Comparison of ENCODE assay signal across 21 mouse cellular contexts in genomic region chr8:10391096-10391683, GRCm38 (mm10).
DNase-seq lines count a peak whose midpoint lies in the region; ATAC-seq and TF ChIP-seq lines count a peak whose summit lies in the region.
"Had no signal": no experiment of that assay in that cellular context is flagged by ENCODE, and none has a peak within 500 bp of the region (broad histone marks: within the 10 kb centered on the region; RNA-seq: fewer than 3 reads in every experiment).

No protein-coding gene starts in this region.

- TF ChIP-seq CTCF in hindbrain, postnatal 0 days (IDR thresholded peaks at IDR 0.05; ENCODE audit: low read depth) = no peak

- no peaks in the 10 kb centered on the region; the same call in 1 of the 2 replicates for H3K4me1 ChIP-seq in forebrain, embryonic 11.5 days (replicated peaks; ENCODE audit: control insufficient read depth, insufficient read depth, low read length)
- H3K4me1 ChIP-seq in forebrain, embryonic 10.5 days = peaks cover 28% of the 10 kb centered on the region
- H3K4me1 ChIP-seq in midbrain, embryonic 12.5 days = peaks cover 30% of the 10 kb centered on the region
- peaks cover 29% of the 10 kb centered on the region for H3K4me1 ChIP-seq in midbrain, embryonic 10.5 days
- H3K4me1 ChIP-seq in hindbrain, postnatal 0 days (ENCODE audit: insufficient read depth, low read length) = peaks cover 4% of the 10 kb centered on the region; the same call in 1 of the 2 replicates
- H3K4me1 ChIP-seq: heart, embryonic 15.5 days; intestine, embryonic 15.5 days; limb, embryonic 13.5 days; liver, embryonic 13.5 days; stomach, embryonic 15.5 days had no signal

- no peak overlapping the region for H3K4me2 ChIP-seq in forebrain, embryonic 11.5 days (ENCODE audit: low read depth, low read length, severe bottlenecking)
- no peak overlapping the region for H3K4me2 ChIP-seq in midbrain, embryonic 12.5 days (replicated peaks)
- H3K4me2 ChIP-seq in hindbrain, postnatal 0 days (ENCODE audit: low read depth, low read length) = no peak overlapping the region
- H3K4me2 ChIP-seq: heart, embryonic 15.5 days; intestine, embryonic 15.5 days; limb, embryonic 13.5 days; liver, embryonic 13.5 days; stomach, embryonic 15.5 days had no signal

- H3K27me3 ChIP-seq in forebrain, embryonic 11.5 days (ENCODE audit: control insufficient read depth, insufficient read depth, low read length) = no peaks in the 10 kb centered on the region
- peaks cover 4% of the 10 kb centered on the region; the same call in 1 of the 2 replicates for H3K27me3 ChIP-seq in forebrain, embryonic 10.5 days (ENCODE audit: poor library complexity, severe bottlenecking)
- peaks cover 15% of the 10 kb centered on the region for H3K27me3 ChIP-seq in midbrain, embryonic 12.5 days
- no peaks in the 10 kb centered on the region for H3K27me3 ChIP-seq in midbrain, embryonic 10.5 days (ENCODE audit: low read depth, poor library complexity, severe bottlenecking)
- H3K27me3 ChIP-seq in hindbrain, postnatal 0 days (ENCODE audit: insufficient read depth, low read length) = no peaks in the 10 kb centered on the region
- H3K27me3 ChIP-seq: heart, embryonic 15.5 days; intestine, embryonic 15.5 days; liver, embryonic 13.5 days; stomach, embryonic 15.5 days had no signal

- no peak for DNase-seq in forebrain, embryonic 11.5 days (ENCODE audit: low spot score)
- no peak for DNase-seq in forebrain, embryonic 10.5 days (ENCODE audit: extremely low spot score, low spot score)
- no peak for DNase-seq in midbrain, embryonic 10.5 days (ENCODE audit: low spot score)
- peak; percentile 50 for DNase-seq in hindbrain, postnatal 0 days (ENCODE audit: low spot score)
- DNase-seq in embryo, embryonic 11 days = no peak
- DNase-seq in thymus, postnatal 36 days = no peak
- DNase-seq: adrenal gland, postnatal 10 days; cerebellum, adult 8-10 months; gastrocnemius, postnatal 36 days; heart, postnatal 4 days; kidney, adult 8-10 months; kidney, postnatal 10 days; liver, embryonic 13.5 days; lung, adult 2 months; lung, postnatal 14 days had no signal

- no peaks in the 10 kb centered on the region for H3K36me3 ChIP-seq in forebrain, embryonic 11.5 days (ENCODE audit: control insufficient read depth, insufficient read depth, low read length)
- H3K36me3 ChIP-seq in forebrain, embryonic 10.5 days (replicated peaks) = no peaks in the 10 kb centered on the region
- no peaks in the 10 kb centered on the region for H3K36me3 ChIP-seq in midbrain, embryonic 12.5 days
- H3K36me3 ChIP-seq in midbrain, embryonic 10.5 days = no peaks in the 10 kb centered on the region
- H3K36me3 ChIP-seq in hindbrain, postnatal 0 days (ENCODE audit: insufficient read depth, low read length) = no peaks in the 10 kb centered on the region; the same call in 1 of the 2 replicates
- H3K36me3 ChIP-seq: heart, embryonic 15.5 days; intestine, embryonic 15.5 days; limb, embryonic 13.5 days; liver, embryonic 13.5 days; stomach, embryonic 15.5 days had no signal

- no peak overlapping the region for H3K27ac ChIP-seq in forebrain, embryonic 11.5 days (ENCODE audit: low read depth, low read length)
- H3K27ac ChIP-seq in forebrain, embryonic 10.5 days = no peak overlapping the region
- H3K27ac ChIP-seq in midbrain, embryonic 12.5 days (replicated peaks) = no peak overlapping the region; the same call in 1 of the 2 replicates
- no peak overlapping the region for H3K27ac ChIP-seq in midbrain, embryonic 10.5 days (replicated peaks)
- no peak overlapping the region for H3K27ac ChIP-seq in hindbrain, postnatal 0 days
- H3K27ac ChIP-seq: heart, embryonic 15.5 days; intestine, embryonic 15.5 days; limb, embryonic 13.5 days; liver, embryonic 13.5 days; stomach, embryonic 15.5 days had no signal

- 33% methylated on average over 7 of the region's 7 CpGs for WGBS in forebrain, embryonic 11.5 days
- WGBS in forebrain, embryonic 10.5 days = 56% methylated on average over 7 of the region's 7 CpGs
- 25% methylated on average over 7 of the region's 7 CpGs for WGBS in midbrain, embryonic 12.5 days
- 60% methylated on average over 7 of the region's 7 CpGs for WGBS in midbrain, embryonic 10.5 days
- WGBS in hindbrain, postnatal 0 days = 26% methylated on average over 7 of the region's 7 CpGs

- no peak overlapping the region for H3K9ac ChIP-seq in forebrain, embryonic 11.5 days (ENCODE audit: low read length)
- no peak overlapping the region for H3K9ac ChIP-seq in midbrain, embryonic 12.5 days (replicated peaks)
- no peak overlapping the region for H3K9ac ChIP-seq in hindbrain, postnatal 0 days (replicated peaks; ENCODE audit: low read length)
- H3K9ac ChIP-seq: heart, embryonic 15.5 days; intestine, embryonic 15.5 days; limb, embryonic 13.5 days; liver, embryonic 13.5 days; stomach, embryonic 15.5 days had no signal

- no peak overlapping the region for H3K4me3 ChIP-seq in forebrain, embryonic 11.5 days (ENCODE audit: low read depth, low read length)
- H3K4me3 ChIP-seq in forebrain, embryonic 10.5 days = no peak overlapping the region
- no peak overlapping the region for H3K4me3 ChIP-seq in midbrain, embryonic 12.5 days
- H3K4me3 ChIP-seq in midbrain, embryonic 10.5 days = no peak overlapping the region
- H3K4me3 ChIP-seq in hindbrain, postnatal 0 days (ENCODE audit: low read length) = no peak overlapping the region
- H3K4me3 ChIP-seq: heart, embryonic 15.5 days; intestine, embryonic 15.5 days; limb, embryonic 13.5 days; liver, embryonic 13.5 days; stomach, embryonic 15.5 days had no signal

- H3K9me3 ChIP-seq in forebrain, embryonic 11.5 days (ENCODE audit: control insufficient read depth, low read length) = no peaks in the 10 kb centered on the region
- H3K9me3 ChIP-seq in forebrain, embryonic 10.5 days = no peaks in the 10 kb centered on the region
- no peaks in the 10 kb centered on the region for H3K9me3 ChIP-seq in midbrain, embryonic 12.5 days
- no peaks in the 10 kb centered on the region for H3K9me3 ChIP-seq in midbrain, embryonic 10.5 days (replicated peaks)
- H3K9me3 ChIP-seq in hindbrain, postnatal 0 days (ENCODE audit: low read length) = no peaks in the 10 kb centered on the region
- H3K9me3 ChIP-seq: heart, embryonic 15.5 days; intestine, embryonic 15.5 days; limb, embryonic 13.5 days; liver, embryonic 13.5 days; stomach, embryonic 15.5 days had no signal

- peak; percentile 71 for ATAC-seq in forebrain, embryonic 11.5 days (replicated peaks; ENCODE audit: low FRiP score)
- ATAC-seq in midbrain, embryonic 12.5 days (ENCODE audit: low FRiP score, low read depth) = peak; percentile 77
- ATAC-seq in hindbrain, postnatal 0 days = no peak
- ATAC-seq in inflammation-experienced regulatory T-cells, adult 6 months = no peak
- ATAC-seq: intestine, embryonic 15.5 days had no signal

Comparison
In these comparisons a context has a peak if more than half of its experiments do, and no peak if none do; other contexts are left out.
1. ATAC-seq: peak in forebrain, embryonic 11.5 days (single experiment) and midbrain, embryonic 12.5 days (single experiment); none in hindbrain, postnatal 0 days (single experiment) and inflammation-experienced regulatory T-cells, adult 6 months (single experiment).